Mouse (Mus musculus): Measurements from ENCODE around the gene Usp20.

Usp20 gene

DNA sequence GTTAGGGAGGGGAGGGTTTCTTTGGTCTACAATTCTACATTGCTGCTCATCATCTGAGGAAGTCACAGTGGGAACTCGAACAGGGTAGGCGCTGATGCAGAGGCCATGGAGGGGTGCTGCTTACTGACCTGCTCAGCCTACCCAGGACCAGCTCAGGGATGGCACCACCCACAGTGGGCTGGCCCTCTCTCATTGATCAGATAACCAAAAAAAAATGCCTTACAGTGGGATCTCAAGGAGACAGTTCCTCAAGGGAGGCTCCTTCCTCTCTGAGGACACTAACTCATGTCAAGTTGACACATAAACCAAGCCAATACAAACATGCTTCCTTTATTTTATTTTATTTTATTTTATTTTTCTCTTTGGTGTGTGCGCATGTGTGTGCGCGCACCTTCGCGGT lies 87.4 kb downstream of the Usp20 start:
- in situ Hi-C loops (cut with MboI, MseI): no loop called here

All from T-helper 1 cell (primary cell).